Mouse (Mus musculus) ES-E14 (cell line): ENCODE measurements around the gene Sik3. TPM values are rescaled to one million over a fixed set of nuclear protein-coding genes. Genes with fewer than 3 reads are reported as not detected.

ENCODE experiments used
- DNase-seq: peaks from one replicate; pipeline ENCODE4 v3.0.0-alpha.2; 2013; ENCODE audit warnings: low read depth, low spot score
- H3K27ac ChIP-seq: 2 replicates; pipeline ENCODE4 v1.5.1; 2012; ENCODE audit warnings: low read depth, mild to moderate bottlenecking, low read length, moderate library complexity, mixed read lengths; ENCODE audit not compliant: poor library complexity, insufficient read depth, severe bottlenecking
- H3K36me3 ChIP-seq: 2 replicates; pipeline ENCODE4 v1.6.1; 2012; ENCODE audit warnings: mild to moderate bottlenecking, low read length, moderate library complexity, mixed read lengths; ENCODE audit not compliant: control insufficient read depth, poor library complexity, insufficient read depth, severe bottlenecking
- H3K4me1 ChIP-seq, 2 experiments: fragments of 150-350 bp in 1 of 2; sonication (generic) in 1 of 2; 2 replicates each; pipeline ENCODE4 v1.6.1; 2012; ENCODE audit warnings: low read length in 2 of 2, mild to moderate bottlenecking in 1 of 2, mixed read lengths in 1 of 2; ENCODE audit not compliant: control insufficient read depth in 2 of 2, insufficient read depth in 2 of 2, poor library complexity in 1 of 2
- H3K4me3 ChIP-seq, 2 experiments: fragments of 150-350 bp in 1 of 2; sonication (generic) in 1 of 2; 2 replicates each; pipeline ENCODE4 v1.5.1; 2012; ENCODE audit warnings: low read length in 2 of 2, low read depth in 1 of 2, mild to moderate bottlenecking in 1 of 2, mixed read lengths in 1 of 2; ENCODE audit not compliant: insufficient read depth in 1 of 2, poor library complexity in 1 of 2, severe bottlenecking in 1 of 2
- H3K9ac ChIP-seq: 2 replicates; pipeline ENCODE4 v1.6.1; 2012; ENCODE audit warnings: low read depth, mild to moderate bottlenecking, low read length, mixed read lengths; ENCODE audit not compliant: poor library complexity, insufficient read depth, severe bottlenecking
- H3K9me3 ChIP-seq: fragments of 150-350 bp; sonication (generic); 2 replicates; pipeline ENCODE4 v1.6.1; 2012; ENCODE audit warnings: low read depth, mild to moderate bottlenecking, low read length; ENCODE audit not compliant: control insufficient read depth, insufficient read depth
- CHD2 ChIP-seq: IDR thresholded peaks from 2 replicates; pipeline ENCODE4 v1.6.1; 2014; ENCODE audit warnings: mild to moderate bottlenecking, low read depth, low read length, inconsistent platforms
- HCFC1 ChIP-seq: IDR thresholded peaks from 2 replicates; pipeline ENCODE4 v1.6.1; 2012; ENCODE audit warnings: low read length, inconsistent platforms, borderline replicate concordance; ENCODE audit not compliant: insufficient read depth
- MAFK ChIP-seq: IDR thresholded peaks from 2 replicates; pipeline ENCODE4 v1.6.1; 2014; ENCODE audit warnings: mild to moderate bottlenecking, low read depth, low read length, inconsistent platforms; ENCODE audit not compliant: insufficient read depth
- ZC3H11A ChIP-seq: IDR thresholded peaks from 2 replicates; pipeline ENCODE4 v1.6.1; 2012; ENCODE audit warnings: low read depth, mild to moderate bottlenecking, inconsistent platforms, low read length, borderline replicate concordance
- ZNF384 ChIP-seq: IDR thresholded peaks from 2 replicates; pipeline ENCODE4 v1.6.1; 2012; ENCODE audit warnings: low read depth, low read length, inconsistent platforms
- in situ Hi-C, 2 experiments: fragments of 600-800 bp; cut with MboI; formaldehyde crosslinking; loops; one replicate each; pipeline ENCODE4 v1.15.1; 2025; ENCODE audit warnings: low sequenced_read_pairs in 2 of 2, inconsistent platforms in 1 of 2; ENCODE audit not compliant: unreplicated experiment in 2 of 2
- total RNA-seq: library from RNA; depleted of rRNA; stranded (reverse); fragments of 300-350 nt; gene quantifications from 2 replicates; pipeline ENCODE4 v1.2.3, GENCODE M21; 2012; rRNA removed

Sik3 gene
- total RNA-seq = 18.9 and 25.3 TPM in 2 replicates

DNA sequence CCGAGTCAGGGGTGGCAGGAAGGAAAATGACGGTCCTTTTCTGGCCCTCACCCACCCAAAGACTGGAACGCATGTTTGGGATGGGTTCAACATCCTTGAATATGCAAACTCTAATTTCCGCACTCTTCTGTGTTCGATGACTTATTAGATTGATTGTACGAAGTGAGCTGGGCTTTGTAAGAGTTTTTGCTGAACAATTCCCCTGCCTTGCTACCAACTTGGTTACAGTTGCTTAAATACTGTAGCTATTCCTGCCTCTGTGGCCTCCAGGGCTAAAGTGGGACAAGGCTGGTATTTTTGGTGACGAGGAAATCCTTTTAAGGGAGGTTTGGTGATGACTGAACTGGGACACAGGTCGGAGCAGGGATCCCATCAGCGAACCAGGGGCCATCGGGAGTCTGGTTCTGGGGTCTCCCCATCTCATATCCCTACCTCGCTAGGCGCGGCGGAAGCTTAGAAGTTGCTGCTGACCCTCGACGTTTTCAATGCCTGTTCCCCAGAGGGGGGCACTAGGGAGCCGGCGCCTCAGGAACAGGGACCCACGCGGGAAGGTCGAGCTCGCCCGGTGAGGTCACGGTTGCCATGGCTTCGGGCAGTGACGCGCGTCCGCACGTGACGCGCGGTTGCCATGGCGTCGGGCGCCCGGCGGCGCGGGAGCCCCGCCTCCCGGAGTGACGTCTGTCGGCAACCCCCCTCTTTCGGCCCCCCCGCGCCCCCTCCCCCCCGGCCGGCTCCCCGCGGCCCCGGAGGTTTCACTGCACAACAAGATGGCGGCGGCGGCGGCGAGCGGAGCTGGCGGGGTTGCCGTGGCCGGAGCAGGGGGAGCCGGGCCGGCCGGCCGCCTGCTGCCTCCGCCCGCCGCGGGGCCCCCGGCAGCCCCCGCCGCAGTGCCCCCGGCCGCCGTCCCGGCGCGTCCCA is at the start of gene Sik3, which contains the start of gene Pafah1b2:
Gene Sik3 (plus strand): TSS at position 730 of the 918 bp plus-strand sequence.
Gene Pafah1b2 (minus strand): TSS at position 600 of the 918 bp plus-strand sequence.
- Histone ChIP-seq H3K4me3 (peak within 1 kb of the TSS; percentile 83 to 98), H3K9ac (peak within 1 kb of the TSS; percentile 91), H3K27ac (peak within 1 kb of the TSS; percentile 45; the same call in 1 of the 2 replicates), H3K4me1 (peaks cover 4 to 18% of the 10 kb centered on the region in 2 experiments; a peak in 3 of 4 replicates), H3K9me3 (no peaks in the 10 kb centered on the region), H3K36me3 (no peaks in the 10 kb centered on the region)
- TF ChIP-seq ZC3H11A (no peak), ZNF384 (no peak), MAFK (no peak), HCFC1 (no peak), CHD2 (no peak)
- peak; percentile 81 for DNase-seq
- in situ Hi-C loops = no loop called here

DNA sequence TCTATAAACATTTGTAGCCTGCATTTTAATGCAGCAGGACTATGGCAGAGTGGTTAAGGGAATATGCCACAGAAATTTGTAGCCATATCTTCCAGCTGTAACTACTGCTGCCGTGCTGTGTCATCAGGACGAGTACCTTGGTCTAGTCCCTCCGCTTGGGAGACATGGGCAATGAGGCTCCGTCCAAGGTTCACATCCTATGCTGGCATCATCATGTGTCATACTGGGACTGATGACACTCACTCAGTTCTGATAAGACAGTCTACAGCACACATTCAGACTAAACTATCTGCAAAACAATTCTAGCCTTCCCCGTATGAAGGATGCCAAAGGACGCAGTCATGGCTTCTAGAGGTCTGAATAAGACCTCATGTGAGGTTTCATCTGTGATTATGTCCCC is 49.0 kb upstream of the Sik3 start:
- TF ChIP-seq ZNF384 (no peak), CHD2 (no peak), ZC3H11A (no peak), HCFC1 (no peak), MAFK (no peak)
- Histone ChIP-seq H3K4me1 (no peaks in the 10 kb centered on the region), H3K4me3 (no peak overlapping the region), H3K9ac (no peak overlapping the region), H3K9me3 (no peaks in the 10 kb centered on the region), H3K27ac (no peak overlapping the region), H3K36me3 (peaks cover 13% of the 10 kb centered on the region)
- no peak for DNase-seq
- in situ Hi-C loops = no loop called here

DNA sequence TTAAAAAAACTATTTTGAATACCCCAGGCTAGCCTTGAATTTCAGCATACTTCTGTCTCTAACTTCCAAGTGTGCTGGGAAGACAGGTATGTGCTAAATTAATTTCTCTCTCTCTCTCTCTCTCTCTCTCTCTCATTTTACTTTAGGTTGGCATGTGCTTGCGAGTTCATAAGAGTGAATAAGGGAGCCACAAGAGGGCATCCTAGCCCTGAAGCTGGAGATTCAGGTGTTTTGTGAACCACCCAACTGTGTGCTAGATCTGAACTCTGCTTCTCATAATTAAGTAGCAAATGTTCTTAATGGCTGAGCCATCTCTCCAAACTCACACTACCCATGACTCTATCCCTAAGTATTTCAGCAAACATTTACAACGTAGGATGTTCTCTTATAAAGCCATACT is 35.7 kb upstream of the Sik3 start:
- Histone ChIP-seq H3K9ac (no peak overlapping the region), H3K4me1 (peaks cover 0 to 6% of the 10 kb centered on the region in 2 experiments; a peak in 1 of 4 replicates), H3K36me3 (peaks cover 13% of the 10 kb centered on the region), H3K4me3 (no peak overlapping the region), H3K9me3 (no peaks in the 10 kb centered on the region), H3K27ac (no peak overlapping the region)
- no peak for DNase-seq
- TF ChIP-seq CHD2 (no peak), ZNF384 (no peak), HCFC1 (no peak), MAFK (no peak), ZC3H11A (no peak)
- in situ Hi-C loops = no loop called here

DNA sequence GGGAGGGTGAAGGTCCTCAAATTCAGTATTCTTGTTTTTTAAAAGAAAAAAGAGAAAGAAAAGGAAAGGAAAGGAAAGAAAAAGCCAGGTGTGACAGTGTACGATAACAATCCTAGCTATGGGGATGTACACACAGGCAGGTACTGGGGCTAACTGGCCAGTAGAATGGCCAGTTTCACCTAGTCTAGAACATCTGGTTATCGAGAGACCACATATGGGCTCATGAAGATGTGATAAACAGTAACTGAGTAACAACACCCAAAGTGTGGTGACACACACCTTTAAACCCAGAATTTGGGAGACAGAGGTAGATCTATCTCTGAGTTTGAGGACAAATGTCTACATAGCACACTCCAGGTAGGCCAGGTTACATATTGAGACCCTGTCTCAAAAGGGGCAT is 32.8 kb upstream of the Sik3 start:
- Histone ChIP-seq H3K9ac (no peak overlapping the region), H3K9me3 (no peaks in the 10 kb centered on the region), H3K27ac (no peak overlapping the region), H3K4me1 (peaks cover 4 to 8% of the 10 kb centered on the region in 2 experiments; a peak in 1 of 4 replicates), H3K36me3 (peaks cover 3% of the 10 kb centered on the region; the same call in 1 of the 2 replicates), H3K4me3 (no peak overlapping the region)
- TF ChIP-seq CHD2 = no peak
- no peak for TF ChIP-seq HCFC1
- in situ Hi-C loops = no loop called here
- no peak for DNase-seq

DNA sequence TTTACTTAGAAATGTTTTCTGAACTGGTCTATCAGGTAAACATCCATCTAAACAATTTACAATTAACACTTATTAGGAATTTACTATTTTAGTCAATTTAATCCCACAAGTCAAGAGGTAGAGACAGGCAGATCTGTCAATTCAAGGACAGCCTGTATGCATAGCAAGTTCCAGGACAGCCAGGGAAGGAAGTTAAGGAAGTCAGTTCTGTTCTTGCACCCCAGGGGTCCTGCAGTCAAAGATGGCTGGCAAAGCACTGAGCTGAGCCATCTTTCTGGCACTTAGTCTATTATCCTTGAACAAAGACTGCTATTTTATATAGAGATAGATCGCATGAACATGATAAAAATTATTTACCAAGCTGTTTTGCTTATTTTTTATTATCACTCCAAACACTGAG is 32.0 kb upstream of the Sik3 start:
- no peak for DNase-seq
- Histone ChIP-seq H3K27ac (no peak overlapping the region), H3K4me1 (peaks cover 4 to 10% of the 10 kb centered on the region in 2 experiments; a peak in 1 of 4 replicates), H3K9me3 (no peaks in the 10 kb centered on the region), H3K36me3 (peaks cover 3% of the 10 kb centered on the region; the same call in 1 of the 2 replicates), H3K9ac (no peak overlapping the region), H3K4me3 (no peak overlapping the region)
- in situ Hi-C loops = no loop called here
- no peak for TF ChIP-seq ZC3H11A
- no peak for TF ChIP-seq CHD2
- no peak for TF ChIP-seq ZNF384
